Mouse (Mus musculus): ENCODE results near the gene Exoc3l4. TPM values are rescaled to one million over a fixed set of nuclear protein-coding genes. Genes with fewer than 3 reads are reported as not detected.
A peak's percentile ranks its signal among the peaks of the same experiment; 100 is the strongest.

Gene Exoc3l4
- polyA plus RNA-seq, 1 experiment = 5.5 TPM

GRCm38 (mm10) chr12:111443011-111443870, 26.4 kb downstream of the Exoc3l4 start:
- Histone ChIP-seq H3K27me3 (ENCODE audit: control insufficient read depth, insufficient read depth, low read length) (no peaks in the 10 kb centered on the region), H3K36me3 (ENCODE audit: control insufficient read depth, insufficient read depth, low read length) (no peaks in the 10 kb centered on the region), H3K4me1 (ENCODE audit: control insufficient read depth, insufficient read depth, low read length) (peaks cover 4% of the 10 kb centered on the region; the same call in 1 of the 2 replicates), H3K27ac (ENCODE audit: control insufficient read depth, insufficient read depth, low read depth, low read length) (no peak overlapping the region), H3K4me3 (ENCODE audit: control insufficient read depth, low read depth, low read length) (peak overlapping the region; percentile 77)
- TF ChIP-seq POLR2A (IDR thresholded peaks at IDR 0.05; ENCODE audit: control insufficient read depth, low read depth, low read length) (no peak), CTCF (IDR thresholded peaks at IDR 0.05; ENCODE audit: control insufficient read depth, insufficient read depth, insufficient replicate concordance, low read depth, low read length) (no peak)

GRCm38 (mm10) chr12:111443921-111444831, 27.4 kb downstream of the Exoc3l4 start:
- TF ChIP-seq POLR2A (IDR thresholded peaks at IDR 0.05; ENCODE audit: control insufficient read depth, low read depth, low read length) (no peak), CTCF (IDR thresholded peaks at IDR 0.05; ENCODE audit: control insufficient read depth, insufficient read depth, insufficient replicate concordance, low read depth, low read length) (no peak)
- no peaks in the 10 kb centered on the region for H3K27me3 ChIP-seq (ENCODE audit: control insufficient read depth, insufficient read depth, low read length)
- no peaks in the 10 kb centered on the region for H3K36me3 ChIP-seq (ENCODE audit: control insufficient read depth, insufficient read depth, low read length)
- peaks cover 4% of the 10 kb centered on the region; the same call in 1 of the 2 replicates for H3K4me1 ChIP-seq (ENCODE audit: control insufficient read depth, insufficient read depth, low read length)
- no peak overlapping the region for H3K27ac ChIP-seq (ENCODE audit: control insufficient read depth, insufficient read depth, low read depth, low read length)
- peak overlapping the region; percentile 77 for H3K4me3 ChIP-seq (ENCODE audit: control insufficient read depth, low read depth, low read length)

- Histone ChIP-seq H3K4me3 (ENCODE audit: control insufficient read depth, low read depth, low read length) (peak overlapping the region; percentile 77), H3K4me1 (ENCODE audit: control insufficient read depth, insufficient read depth, low read length) (peaks cover 4% of the 10 kb centered on the region; the same call in 1 of the 2 replicates), H3K27me3 (ENCODE audit: control insufficient read depth, insufficient read depth, low read length) (no peaks in the 10 kb centered on the region), H3K27ac (ENCODE audit: control insufficient read depth, insufficient read depth, low read depth, low read length) (no peak overlapping the region), H3K36me3 (ENCODE audit: control insufficient read depth, insufficient read depth, low read length) (no peaks in the 10 kb centered on the region)
- TF ChIP-seq POLR2A (IDR thresholded peaks at IDR 0.05; ENCODE audit: control insufficient read depth, low read depth, low read length) = no peak
- TF ChIP-seq CTCF (IDR thresholded peaks at IDR 0.05; ENCODE audit: control insufficient read depth, insufficient read depth, insufficient replicate concordance, low read depth, low read length) = no peak
Measured at GRCm38 (mm10) chr12:111445161-111445889, 28.5 kb downstream of the Exoc3l4 start.

GRCm38 (mm10) chr12:111445890-111446613, 29.2 kb downstream of the Exoc3l4 start:
- H3K36me3 ChIP-seq (ENCODE audit: control insufficient read depth, insufficient read depth, low read length) = no peaks in the 10 kb centered on the region
- peaks cover 4% of the 10 kb centered on the region; the same call in 1 of the 2 replicates for H3K4me1 ChIP-seq (ENCODE audit: control insufficient read depth, insufficient read depth, low read length)
- H3K4me3 ChIP-seq (ENCODE audit: control insufficient read depth, low read depth, low read length) = peak overlapping the region; percentile 77
- no peaks in the 10 kb centered on the region for H3K27me3 ChIP-seq (ENCODE audit: control insufficient read depth, insufficient read depth, low read length)
- no peak overlapping the region for H3K27ac ChIP-seq (ENCODE audit: control insufficient read depth, insufficient read depth, low read depth, low read length)
- TF ChIP-seq POLR2A (IDR thresholded peaks at IDR 0.05; ENCODE audit: control insufficient read depth, low read depth, low read length) (no peak), CTCF (IDR thresholded peaks at IDR 0.05; ENCODE audit: control insufficient read depth, insufficient read depth, insufficient replicate concordance, low read depth, low read length) (no peak)

GRCm38 (mm10) chr12:111446745-111447144, 29.9 kb downstream of the Exoc3l4 start:
- no peaks in the 10 kb centered on the region for H3K36me3 ChIP-seq (ENCODE audit: control insufficient read depth, insufficient read depth, low read length)
- H3K27ac ChIP-seq (ENCODE audit: control insufficient read depth, insufficient read depth, low read depth, low read length) = no peak overlapping the region
- H3K27me3 ChIP-seq (ENCODE audit: control insufficient read depth, insufficient read depth, low read length) = no peaks in the 10 kb centered on the region
- TF ChIP-seq POLR2A (IDR thresholded peaks at IDR 0.05; ENCODE audit: control insufficient read depth, low read depth, low read length) (no peak), CTCF (IDR thresholded peaks at IDR 0.05; ENCODE audit: control insufficient read depth, insufficient read depth, insufficient replicate concordance, low read depth, low read length) (no peak)
- H3K4me1 ChIP-seq (ENCODE audit: control insufficient read depth, insufficient read depth, low read length) = peaks cover 4% of the 10 kb centered on the region; the same call in 1 of the 2 replicates
- no peak overlapping the region for H3K4me3 ChIP-seq (ENCODE audit: control insufficient read depth, low read depth, low read length)

GRCm38 (mm10) chr12:111447350-111447749, 30.5 kb downstream of the Exoc3l4 start:
- TF ChIP-seq CTCF (IDR thresholded peaks at IDR 0.05; ENCODE audit: control insufficient read depth, insufficient read depth, insufficient replicate concordance, low read depth, low read length) (no peak), POLR2A (IDR thresholded peaks at IDR 0.05; ENCODE audit: control insufficient read depth, low read depth, low read length) (no peak)
- Histone ChIP-seq H3K27me3 (ENCODE audit: control insufficient read depth, insufficient read depth, low read length) (no peaks in the 10 kb centered on the region), H3K4me1 (ENCODE audit: control insufficient read depth, insufficient read depth, low read length) (no peaks in the 10 kb centered on the region; the same call in 1 of the 2 replicates)

More at GRCm38 (mm10) chr12:111447350-111447749, 30.5 kb downstream of the Exoc3l4 start:
- Histone ChIP-seq H3K27ac (ENCODE audit: control insufficient read depth, insufficient read depth, low read depth, low read length) (no peak overlapping the region), H3K4me3 (ENCODE audit: control insufficient read depth, low read depth, low read length) (no peak overlapping the region), H3K36me3 (ENCODE audit: control insufficient read depth, insufficient read depth, low read length) (no peaks in the 10 kb centered on the region)
